Mouse (Mus musculus) testis, postnatal 10 days (tissue): ENCODE measurements around the gene Defb41.
"Not testable (repeated sequence)": the region's sequence is repeated elsewhere in the genome, so short reads cannot be mapped to it uniquely, and the experiment has no call there.

Source experiments
- DNase-seq: peaks from one replicate; pipeline ENCODE4 v3.0.0; 2021; ENCODE audit warnings: low spot score

Defb41 gene

GRCm38 (mm10) chr1:18265038-18265437 is at the start of gene Defb41:
Gene Defb41, minus strand, starts transcription at chr1:18265138.
- DNase-seq, result no peak

GRCm38 (mm10) chr1:18308474-18308829 is 43.5 kb upstream of the Defb41 start:
- no peak for DNase-seq

DNA sequence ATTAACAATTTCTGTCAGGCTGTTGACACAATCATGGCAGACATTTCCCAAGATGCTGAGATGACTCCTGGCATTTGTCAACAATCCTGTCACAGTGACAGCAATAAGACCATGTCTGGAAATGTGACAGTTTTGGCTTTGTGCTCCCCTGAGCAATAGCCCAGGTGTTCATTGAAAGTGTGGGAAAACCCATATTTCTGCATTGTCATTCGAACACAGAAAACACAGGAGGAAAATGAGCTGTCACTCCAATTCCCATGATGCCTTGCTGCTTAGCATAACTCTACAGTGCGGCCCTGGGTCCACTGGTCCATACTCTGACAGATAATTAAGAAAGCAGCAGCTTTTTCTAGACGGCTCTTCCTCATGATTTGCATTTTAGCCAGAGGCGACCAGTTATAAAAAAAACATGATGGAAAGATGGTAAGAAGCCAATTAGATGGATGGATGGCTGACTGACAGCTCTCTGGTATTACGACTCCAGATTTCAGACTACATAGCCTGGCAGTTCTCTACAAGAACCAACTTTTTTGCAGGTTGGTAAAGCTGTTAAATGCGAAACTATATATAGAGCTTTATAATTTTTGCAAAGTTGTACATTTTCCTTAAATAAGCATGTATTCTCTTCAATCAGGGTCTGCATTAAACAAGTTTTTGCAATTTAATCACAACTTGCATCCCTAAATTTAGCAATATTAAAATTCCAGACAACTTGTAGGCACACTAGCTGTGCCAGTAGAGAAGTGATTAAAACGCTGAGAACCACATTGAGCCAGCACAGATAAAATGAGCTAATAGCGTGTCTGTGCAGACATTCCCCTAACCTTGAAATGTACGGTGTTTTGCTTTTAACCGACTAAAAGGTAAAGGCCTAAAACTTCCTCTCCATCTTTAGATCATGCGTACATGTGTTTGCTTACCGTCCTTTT is 42.9 kb upstream of the Defb41 start:
- no peak for DNase-seq

- DNase-seq, result no peak
These were observed 27.6 kb upstream of the Defb41 start for GRCm38 (mm10) chr1:18292515-18292914.

GRCm38 (mm10) chr1:18288860-18289259 is 23.9 kb upstream of the Defb41 start:
- DNase-seq, result peak; percentile 40

DNA sequence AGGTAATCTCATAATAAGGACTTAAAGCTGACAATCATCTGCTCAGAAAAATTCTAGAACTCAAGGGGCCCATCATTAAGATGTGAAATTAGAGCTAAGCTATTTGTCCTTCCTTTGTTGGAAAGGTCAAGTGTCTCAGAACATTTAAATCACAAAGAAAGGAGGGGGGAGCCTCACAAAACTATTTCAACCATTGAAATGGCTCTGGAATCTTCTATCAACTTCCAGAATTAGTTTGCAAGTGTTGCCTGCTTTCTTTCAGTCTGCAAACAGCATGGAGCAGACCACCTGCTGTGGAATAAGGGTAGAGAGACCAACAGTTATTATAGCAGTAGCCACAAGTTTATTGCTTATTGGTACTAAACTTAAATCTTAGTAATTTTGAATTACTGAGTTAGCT is 22.4 kb upstream of the Defb41 start:
- DNase-seq, result no peak

DNA sequence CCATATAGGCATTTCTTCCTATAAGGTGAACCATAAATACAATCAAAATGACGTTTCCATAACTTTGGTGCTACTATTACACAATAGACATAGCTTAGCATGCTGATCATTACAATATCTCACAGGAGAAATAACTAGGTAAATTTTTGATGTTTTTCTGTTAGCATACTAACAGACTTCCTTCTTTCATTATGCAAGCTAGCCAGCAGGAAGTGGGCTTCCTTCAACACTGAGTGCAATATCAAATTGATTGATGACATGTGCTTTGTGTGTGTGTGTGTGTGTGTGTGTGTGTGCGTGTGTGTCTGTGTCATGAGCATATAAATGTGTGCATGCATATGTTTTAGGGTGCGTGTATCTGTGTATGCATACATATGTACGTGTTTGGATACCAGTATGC is 6.2 kb upstream of the Defb41 start:
- DNase-seq, result no peak

- no peak for DNase-seq
These were observed 3.9 kb upstream of the Defb41 start for GRCm38 (mm10) chr1:18268845-18269244.

DNA sequence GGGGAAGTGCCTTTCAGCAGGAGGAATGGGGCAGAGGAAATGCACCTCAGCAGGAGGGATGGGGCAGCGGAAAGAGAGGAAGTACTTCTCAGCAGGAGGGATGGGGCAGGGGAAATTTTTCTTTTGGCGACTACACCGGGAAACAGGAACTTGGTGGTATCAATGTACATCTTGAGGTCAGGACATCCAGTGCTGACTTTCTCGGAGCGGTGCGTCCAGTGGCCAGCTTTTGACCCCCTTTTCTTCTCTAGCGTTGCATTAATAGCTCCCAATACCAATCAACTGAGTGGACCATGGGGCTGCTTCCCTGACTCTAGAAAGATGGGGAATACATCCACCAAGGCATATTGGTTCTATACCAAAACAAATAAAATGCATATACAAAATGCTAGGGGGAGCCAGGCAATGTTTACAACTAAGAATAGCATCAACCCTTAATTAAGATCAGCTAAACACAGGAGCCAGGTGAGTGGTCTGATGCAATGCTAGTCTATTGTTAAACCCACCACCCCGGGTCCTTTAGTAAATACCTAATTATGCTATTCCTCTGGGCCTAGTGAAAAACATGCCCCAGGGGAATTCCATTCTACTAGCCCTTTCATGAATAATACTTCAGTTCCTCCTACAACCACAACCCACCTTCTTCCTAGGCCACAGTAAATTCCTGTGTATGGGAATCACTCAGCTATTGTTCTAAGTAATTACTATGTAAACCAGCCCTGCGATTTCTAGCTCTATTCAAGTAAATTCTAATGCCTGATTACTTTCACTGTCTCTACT is 18.9 kb downstream of the Defb41 start:
- not testable (repeated sequence) for DNase-seq

GRCm38 (mm10) chr1:18237343-18237742 is 27.6 kb downstream of the Defb41 start, which contains the start of gene Defb18:
Gene Defb18, minus strand, starts transcription at chr1:18237443.
- no peak for DNase-seq

GRCm38 (mm10) chr1:18223385-18223945 is 41.5 kb downstream of the Defb41 start:
- DNase-seq, result no peak
